ENCODE assay signal across 8 mouse cellular contexts in the genomic region with DNA sequence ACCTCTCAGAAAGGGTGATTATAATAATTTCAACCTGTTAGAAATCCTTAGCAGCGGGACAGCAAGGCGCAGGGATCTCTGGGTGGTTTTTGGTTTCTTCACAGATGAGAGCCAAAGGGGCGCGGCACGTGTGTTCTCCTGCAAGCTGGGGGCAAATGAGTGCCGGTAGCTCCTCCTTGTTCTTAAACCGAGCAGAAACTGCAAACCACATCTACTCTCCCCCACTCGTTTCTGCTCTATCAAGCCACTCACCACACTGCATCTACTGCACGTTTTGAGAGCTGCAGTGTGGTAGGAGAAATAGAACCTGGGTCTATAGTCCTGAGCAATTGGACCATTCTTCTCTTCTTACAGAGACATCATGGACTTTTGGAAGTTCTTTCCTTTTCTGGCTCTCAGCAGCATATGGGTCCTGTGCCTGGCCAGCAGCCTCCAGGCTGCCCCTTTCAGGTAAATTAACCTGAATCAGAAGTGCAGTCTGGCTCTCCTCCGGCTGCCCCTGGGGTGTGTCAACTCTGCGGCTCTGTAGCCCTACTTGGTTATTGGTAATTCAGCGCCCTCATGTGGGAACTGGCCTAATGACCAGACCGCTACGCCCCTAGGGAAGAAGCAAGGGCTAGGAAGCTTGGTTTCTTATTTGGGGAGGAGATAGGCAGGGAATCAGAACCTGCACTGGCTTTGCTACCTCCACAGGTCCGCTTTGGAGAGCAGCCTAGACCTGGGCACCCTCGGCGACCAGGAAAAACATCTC. TPM values are rescaled to one million over a fixed set of nuclear protein-coding genes. Genes with fewer than 3 reads are reported as not detected.
DNase-seq lines count a peak whose midpoint lies in the region; ATAC-seq and TF ChIP-seq lines count a peak whose summit lies in the region.

No protein-coding gene starts in this region.

- H3K36me3 ChIP-seq in forebrain, postnatal 0 days (ENCODE audit: insufficient read depth), result no peaks in the 10 kb centered on the region
- H3K36me3 ChIP-seq in lung, embryonic 15.5 days, result no peaks in the 10 kb centered on the region

- WGBS in forebrain, postnatal 0 days, result 3% methylated on average over 17 of the region's 17 CpGs
- 4% methylated on average over 17 of the region's 17 CpGs for WGBS in lung, embryonic 15.5 days

- no peak overlapping the region for H3K27ac ChIP-seq in forebrain, postnatal 0 days (ENCODE audit: low read depth, low read length)
- H3K27ac ChIP-seq in lung, embryonic 15.5 days, result no peak overlapping the region

- TF ChIP-seq CTCF in forebrain, postnatal 0 days (IDR thresholded peaks at IDR 0.05; ENCODE audit: low read depth), result peak; percentile 59

- ATAC-seq in forebrain, postnatal 0 days, result no peak
- ATAC-seq in lung, embryonic 15.5 days (ENCODE audit: borderline replicate concordance, extremely low read depth, low FRiP score, low TSS enrichment), result no peak
- ATAC-seq in monocyte, adult 5-6 weeks (replicated peaks; ENCODE audit: insufficient number of reproducible peaks, low FRiP score, low TSS enrichment, poor library complexity, severe bottlenecking), result no peak

- H3K4me3 ChIP-seq in forebrain, postnatal 0 days (ENCODE audit: low read depth, low read length), result peak overlapping the region; percentile 22
- no peak overlapping the region for H3K4me3 ChIP-seq in lung, embryonic 15.5 days

- peak overlapping the region; percentile 31 for H3K4me2 ChIP-seq in forebrain, postnatal 0 days (ENCODE audit: low read depth)
- peak overlapping the region; percentile 32 for H3K4me2 ChIP-seq in lung, embryonic 15.5 days

- H3K9ac ChIP-seq in forebrain, postnatal 0 days, result no peak overlapping the region
- no peak overlapping the region for H3K9ac ChIP-seq in lung, embryonic 15.5 days

- peaks cover 37% of the 10 kb centered on the region for H3K27me3 ChIP-seq in forebrain, postnatal 0 days (ENCODE audit: insufficient read depth, low read length)
- peaks cover 40% of the 10 kb centered on the region for H3K27me3 ChIP-seq in lung, embryonic 15.5 days

- DNase-seq in left cerebral cortex, postnatal 4 days, result peak; percentile 45
- DNase-seq in left cerebral cortex, adult 11 months (ENCODE audit: low spot score), result no peak
- peak; percentile 42 for DNase-seq in brain, adult 2 months (ENCODE audit: low read depth, low spot score)
- DNase-seq in forebrain, postnatal 0 days, result peak; percentile 26
- peak; percentile 6 for DNase-seq in kidney, adult 11 months
- peak; percentile 29 to 42 for DNase-seq in right cerebral cortex, postnatal 10 days (ENCODE audit: low spot score in 2 of 2)

- H3K9me3 ChIP-seq in forebrain, postnatal 0 days (ENCODE audit: low read length), result no peaks in the 10 kb centered on the region
- H3K9me3 ChIP-seq in lung, embryonic 15.5 days, result no peaks in the 10 kb centered on the region

- no peaks in the 10 kb centered on the region for H3K4me1 ChIP-seq in forebrain, postnatal 0 days (ENCODE audit: insufficient read depth)
- 0 out of 2 replicates have a peak, but pooled peaks cover 5% of the 10 kb centered on the region for H3K4me1 ChIP-seq in lung, embryonic 15.5 days

- intact Hi-C loops in left cerebral cortex, postnatal 4 days (cut with DNase I), result no loop called here

RNA-seq across cellular contexts. Expression of a gene that starts 1.1 kb away (rescaled TPM):
- under 1 TPM in 1 of 2 experiments, not detected in 1; 0.89 TPM for total RNA-seq in left cerebral cortex, postnatal 4 days (2021)
- not detected in 2 replicates for total RNA-seq in forebrain, postnatal 0 days (2014; rRNA removed)
- polyA plus RNA-seq in forebrain, postnatal 0 days (2015; fragmentation: Nextera tagmentation; extraction: Ambion mirVana), result not detected in 2 replicates
- polyA plus RNA-seq in lung, embryonic 15.5 days (2015; fragmentation: Nextera tagmentation; extraction: Ambion mirVana), result 0.62 and 0.97 TPM in 2 replicates
- not detected in 3 replicates for total RNA-seq in monocyte, adult 5-6 weeks (2017)

RNA-seq across cellular contexts. Expression of a gene that starts 23.9 kb away (rescaled TPM):
- 1 to 10 TPM in 1 of 2 experiments, under 1 TPM in 1; 0.85 to 1.3 TPM for total RNA-seq in left cerebral cortex, postnatal 4 days (2021)
- total RNA-seq in forebrain, postnatal 0 days (2014; rRNA removed), result 1.8 and 2.2 TPM in 2 replicates
- polyA plus RNA-seq in forebrain, postnatal 0 days (2015; fragmentation: Nextera tagmentation; extraction: Ambion mirVana), result 1.8 TPM in 2 replicates
- 4.3 and 5.3 TPM in 2 replicates for polyA plus RNA-seq in lung, embryonic 15.5 days (2015; fragmentation: Nextera tagmentation; extraction: Ambion mirVana)
- total RNA-seq in monocyte, adult 5-6 weeks (2017), result not detected in 3 replicates
